Mouse (Mus musculus) embryonic facial prominence, embryonic 14.5 days (tissue): ENCODE results near the gene Tmem203. TPM values are rescaled to one million over a fixed set of nuclear protein-coding genes. Genes with fewer than 3 reads are reported as not detected.
A peak's percentile ranks its signal among the peaks of the same experiment; 100 is the strongest.

Experiments used
- ATAC-seq: fragments of 200-750 bp; cut with Nextera tagmentation; 2 replicates; pipeline ENCODE4 v1.8.0; 2017; ENCODE audit warnings: low read depth, moderate number of reproducible peaks, moderate TSS enrichment
- DNase-seq: peaks from one replicate; pipeline ENCODE4 v3.0.0-alpha.2; 2015; ENCODE audit warnings: low spot score
- H3K27ac ChIP-seq: fragments of 300-500 bp; sonication (generic); replicated peaks from 2 replicates; pipeline ENCODE4 v1.5.1; 2014; ENCODE audit warnings: low read depth, mild to moderate bottlenecking, low read length, moderate library complexity
- H3K27me3 ChIP-seq: fragments of 300-500 bp; sonication (generic); replicated peaks from 2 replicates; pipeline ENCODE4 v1.6.1; 2014; ENCODE audit warnings: low read length; ENCODE audit not compliant: control insufficient read depth, insufficient read depth
- H3K36me3 ChIP-seq: fragments of 300-500 bp; sonication (generic); 2 replicates; pipeline ENCODE4 v1.6.1; 2014; ENCODE audit warnings: low read length, mixed read lengths; ENCODE audit not compliant: control insufficient read depth, insufficient read depth
- H3K4me1 ChIP-seq: fragments of 300-500 bp; sonication (generic); 2 replicates; pipeline ENCODE4 v1.6.1; 2014; ENCODE audit warnings: antibody characterized with exemption, low read length; ENCODE audit not compliant: control insufficient read depth, insufficient read depth
- H3K4me2 ChIP-seq: fragments of 300-500 bp; sonication (generic); 2 replicates; pipeline ENCODE4 v1.6.1; 2014; ENCODE audit warnings: low read depth, mild to moderate bottlenecking, low read length, moderate library complexity, mixed read lengths
- H3K4me3 ChIP-seq: fragments of 300-500 bp; sonication (generic); 2 replicates; pipeline ENCODE4 v1.5.1; 2014; ENCODE audit warnings: low read depth, mild to moderate bottlenecking, low read length
- H3K9ac ChIP-seq: fragments of 300-500 bp; sonication (generic); 2 replicates; pipeline ENCODE4 v1.6.1; 2014; ENCODE audit warnings: low read depth, mild to moderate bottlenecking, low read length, moderate library complexity, mixed read lengths
- H3K9me3 ChIP-seq: fragments of 300-500 bp; sonication (generic); 2 replicates; pipeline ENCODE4 v1.6.1; 2016; ENCODE audit warnings: low read length; ENCODE audit not compliant: control insufficient read depth
- WGBS: fragments of 180-500 bp; shearing (Covaris S2); extraction: QIAGEN DNeasy Blood & Tissue Kit; methylation state at CpG from one replicate; pipeline ENCODE4 v1.1.7; 2014; 5-methylcytosine and 5-hydroxymethylcytosine counted together
- polyA plus RNA-seq: library from polyadenylated mRNA; unstranded; fragments of >200 nt; fragmentation: Nextera tagmentation; extraction: Ambion mirVana; gene quantifications from 2 replicates; pipeline ENCODE4 v1.2.1, GENCODE M21; 2014

Gene Tmem203
- polyA plus RNA-seq, 1 experiment from 2014 or later = 16.1 TPM

GRCm38 (mm10) chr2:25238106-25238505, 17.1 kb upstream of the Tmem203 start:
- Histone ChIP-seq H3K4me1 (peaks cover 15% of the 10 kb centered on the region), H3K9ac (no peak overlapping the region), H3K4me3 (no peak overlapping the region), H3K9me3 (no peaks in the 10 kb centered on the region), H3K27ac (no peak overlapping the region), H3K27me3 (peaks cover 13% of the 10 kb centered on the region), H3K36me3 (no peaks in the 10 kb centered on the region), H3K4me2 (no peak overlapping the region)
- DNase-seq (no peak), ATAC-seq (no peak)

GRCm38 (mm10) chr2:25239766-25240165, 15.5 kb upstream of the Tmem203 start:
- H3K4me1 ChIP-seq = peaks cover 15% of the 10 kb centered on the region
- H3K9ac ChIP-seq = no peak overlapping the region
- H3K4me3 ChIP-seq = no peak overlapping the region
- peaks cover 13% of the 10 kb centered on the region for H3K27me3 ChIP-seq
- WGBS = 68% methylated on average over 3 of the region's 3 CpGs
- H3K9me3 ChIP-seq = no peaks in the 10 kb centered on the region
- DNase-seq = no peak
- no peak overlapping the region for H3K27ac ChIP-seq
- H3K36me3 ChIP-seq = no peaks in the 10 kb centered on the region
- no peak overlapping the region for H3K4me2 ChIP-seq
- no peak for ATAC-seq

GRCm38 (mm10) chr2:25240310-25240709, 14.9 kb upstream of the Tmem203 start:
- ATAC-seq (peak; percentile 4; the same call in 1 of the 2 replicates), DNase-seq (no peak)
- WGBS = 53% methylated on average over 8 of the region's 8 CpGs

GRCm38 (mm10) chr2:25240723-25241437, 14.4 kb upstream of the Tmem203 start:
- peak overlapping the region; percentile 42 for H3K27ac ChIP-seq
- 1% methylated on average over 23 of the region's 29 CpGs for WGBS

More at GRCm38 (mm10) chr2:25240310-25240709, 14.9 kb upstream of the Tmem203 start:
- Histone ChIP-seq H3K9me3 (no peaks in the 10 kb centered on the region), H3K36me3 (no peaks in the 10 kb centered on the region), H3K27ac (peak overlapping the region; percentile 42), H3K4me1 (peaks cover 15% of the 10 kb centered on the region), H3K27me3 (peaks cover 13% of the 10 kb centered on the region), H3K9ac (peak overlapping the region; percentile 34; the same call in 1 of the 2 replicates), H3K4me3 (peak overlapping the region; percentile 59), H3K4me2 (peak overlapping the region; percentile 96)

GRCm38 (mm10) chr2:25241438-25241775, 13.8 kb upstream of the Tmem203 start:
- DNase-seq (no peak), ATAC-seq (no peak)
- Histone ChIP-seq H3K27me3 (peaks cover 13% of the 10 kb centered on the region), H3K9me3 (no peaks in the 10 kb centered on the region), H3K4me1 (peaks cover 15% of the 10 kb centered on the region), H3K9ac (no peak overlapping the region), H3K27ac (no peak overlapping the region), H3K36me3 (peaks cover 4% of the 10 kb centered on the region; the same call in 1 of the 2 replicates), H3K4me3 (peak overlapping the region; percentile 59), H3K4me2 (peak overlapping the region; percentile 96)
- 13% methylated on average over 6 of the region's 6 CpGs for WGBS

More at GRCm38 (mm10) chr2:25240723-25241437, 14.4 kb upstream of the Tmem203 start:
- no peaks in the 10 kb centered on the region for H3K36me3 ChIP-seq
- peak overlapping the region; percentile 34; the same call in 1 of the 2 replicates for H3K9ac ChIP-seq
- peak; percentile 90 for ATAC-seq
- DNase-seq = peak; percentile 94
- peak overlapping the region; percentile 96 for H3K4me2 ChIP-seq
- no peaks in the 10 kb centered on the region for H3K9me3 ChIP-seq
- peaks cover 13% of the 10 kb centered on the region for H3K27me3 ChIP-seq
- H3K4me3 ChIP-seq = peak overlapping the region; percentile 59
- H3K4me1 ChIP-seq = peaks cover 15% of the 10 kb centered on the region

GRCm38 (mm10) chr2:25242101-25242506, 13.1 kb upstream of the Tmem203 start, which contains the start of the genes Rnf208 and Cysrt1:
Gene Rnf208 (plus strand): TSS chr2:25242255.
Gene Cysrt1 (minus strand): TSS chr2:25242452.
- WGBS = 0% methylated on average over 1 of the region's 59 CpGs
- Histone ChIP-seq H3K9me3 (no peaks in the 10 kb centered on the region), H3K4me1 (peaks cover 15% of the 10 kb centered on the region), H3K27ac (0 out of 2 replicates have a peak within 1 kb of the TSS, but pooled peaks have one; percentile 25), H3K27me3 (peaks cover 13% of the 10 kb centered on the region), H3K4me2 (peak within 1 kb of the TSS; percentile 96), H3K4me3 (peak within 1 kb of the TSS; percentile 59), H3K36me3 (peaks cover 5% of the 10 kb centered on the region; the same call in 1 of the 2 replicates), H3K9ac (peak within 1 kb of the TSS; percentile 65)
- ATAC-seq (peak; percentile 24; the same call in 1 of the 2 replicates), DNase-seq (no peak)

- Histone ChIP-seq H3K27me3 (peaks cover 13% of the 10 kb centered on the region), H3K4me2 (peak overlapping the region; percentile 96; the same call in 1 of the 2 replicates), H3K9me3 (no peaks in the 10 kb centered on the region), H3K9ac (no peak overlapping the region), H3K27ac (no peak overlapping the region), H3K4me3 (no peak overlapping the region), H3K36me3 (peaks cover 14% of the 10 kb centered on the region; the same call in 1 of the 2 replicates), H3K4me1 (peaks cover 15% of the 10 kb centered on the region)
- 73% methylated on average over 7 of the region's 8 CpGs for WGBS
- ATAC-seq (no peak), DNase-seq (no peak)
Measured at GRCm38 (mm10) chr2:25243342-25243741, 11.9 kb upstream of the Tmem203 start.

- Histone ChIP-seq H3K4me2 (no peak overlapping the region), H3K9ac (no peak overlapping the region), H3K36me3 (peaks cover 22% of the 10 kb centered on the region), H3K9me3 (no peaks in the 10 kb centered on the region), H3K27me3 (peaks cover 13% of the 10 kb centered on the region), H3K4me3 (no peak overlapping the region), H3K4me1 (peaks cover 15% of the 10 kb centered on the region), H3K27ac (no peak overlapping the region)
- 92% methylated on average over 4 of the region's 4 CpGs for WGBS
- ATAC-seq (no peak), DNase-seq (no peak)
Measured at GRCm38 (mm10) chr2:25244144-25244543, 11.1 kb upstream of the Tmem203 start.
